Mouse (Mus musculus): ENCODE measurements around the gene Tnfrsf14.

- no peak for TF ChIP-seq CTCF (IDR thresholded peaks at IDR 0.05; ENCODE audit: borderline replicate concordance, extremely low read depth, insufficient read depth, insufficient read length)
- TF ChIP-seq POLR2A (IDR thresholded peaks at IDR 0.05; ENCODE audit: borderline replicate concordance, extremely low read depth, insufficient read depth, insufficient read length, poor library complexity, severe bottlenecking), result no peak
These were observed 28.2 kb upstream of the Tnfrsf14 start for GRCm38 (mm10) chr4:154956604-154957003.

Data from brain, embryonic 14.5 days (tissue).